Mouse (Mus musculus) E14TG2a.4 (cell line): ENCODE measurements around the gene Grb2.
A peak's percentile ranks its signal among the peaks of the same experiment; 100 is the strongest.

Source experiments
- H3K27me3 ChIP-seq: 2 replicates; pipeline ENCODE4 v1.6.1; 2014; ENCODE audit warnings: low read length, control low read depth; ENCODE audit not compliant: insufficient read depth
- H3K36me3 ChIP-seq: 2 replicates; pipeline ENCODE4 v1.6.1; 2014; ENCODE audit warnings: low read length, control low read depth; ENCODE audit not compliant: insufficient read depth
- H3K4me1 ChIP-seq: replicated peaks from 2 replicates; pipeline ENCODE4 v1.6.1; 2014; ENCODE audit warnings: low read depth, low read length, control low read depth
- H3K4me3 ChIP-seq: replicated peaks from 2 replicates; pipeline ENCODE4 v1.5.1; 2014; ENCODE audit warnings: mild to moderate bottlenecking, low read length
- H3K9me3 ChIP-seq: 2 replicates; pipeline ENCODE4 v1.6.1; 2014; ENCODE audit warnings: low read length, control low read depth
- CTCF ChIP-seq: conservative IDR thresholded peaks from 2 replicates; pipeline ENCODE4 v1.5.1; 2014; ENCODE audit warnings: low read length
- NANOG ChIP-seq: IDR thresholded peaks from 2 replicates; pipeline ENCODE4 v1.6.1; 2014; ENCODE audit warnings: borderline replicate concordance, low read length, mixed read lengths
- POU5F1 ChIP-seq: IDR thresholded peaks from 2 replicates; pipeline ENCODE4 v1.6.1; 2014; ENCODE audit warnings: low read length, borderline replicate concordance

Gene Grb2

GRCm38 (mm10) chr11:115640978-115641663 lies 67.3 kb downstream of the Grb2 start:
- no peak for TF ChIP-seq POU5F1
- TF ChIP-seq CTCF: no peak
- TF ChIP-seq NANOG: 0 out of 2 replicates have a peak, but pooled peaks have one; percentile 4
- Histone ChIP-seq H3K9me3 (no peaks in the 10 kb centered on the region), H3K36me3 (peaks cover 31% of the 10 kb centered on the region), H3K4me3 (peak overlapping the region; percentile 45), H3K27me3 (no peaks in the 10 kb centered on the region), H3K4me1 (peaks cover 91% of the 10 kb centered on the region)

GRCm38 (mm10) chr11:115640311-115640828 lies 68.0 kb downstream of the Grb2 start:
- H3K4me1 ChIP-seq: peaks cover 87% of the 10 kb centered on the region
- peaks cover 23% of the 10 kb centered on the region for H3K36me3 ChIP-seq
- H3K27me3 ChIP-seq: no peaks in the 10 kb centered on the region
- no peak overlapping the region for H3K4me3 ChIP-seq
- no peak for TF ChIP-seq NANOG
- no peak for TF ChIP-seq POU5F1
- TF ChIP-seq CTCF: no peak
- no peaks in the 10 kb centered on the region for H3K9me3 ChIP-seq

- peaks cover 87% of the 10 kb centered on the region for H3K4me1 ChIP-seq
- no peak for TF ChIP-seq NANOG
- no peak for TF ChIP-seq POU5F1
- TF ChIP-seq CTCF: no peak
- H3K4me3 ChIP-seq: peak overlapping the region; percentile 39; the same call in 1 of the 2 replicates
- peaks cover 15% of the 10 kb centered on the region; the same call in 1 of the 2 replicates for H3K36me3 ChIP-seq
- H3K27me3 ChIP-seq: no peaks in the 10 kb centered on the region
- no peaks in the 10 kb centered on the region for H3K9me3 ChIP-seq
Observed at GRCm38 (mm10) chr11:115639540-115639939, 68.9 kb downstream of the Grb2 start.

- TF ChIP-seq POU5F1 (no peak), CTCF (no peak), NANOG (peak; percentile 71; the same call in 1 of the 2 replicates)
- H3K4me3 ChIP-seq: peak overlapping the region; percentile 39; the same call in 1 of the 2 replicates
- H3K36me3 ChIP-seq: peaks cover 11% of the 10 kb centered on the region; the same call in 1 of the 2 replicates
- H3K9me3 ChIP-seq: no peaks in the 10 kb centered on the region
- no peaks in the 10 kb centered on the region for H3K27me3 ChIP-seq
- H3K4me1 ChIP-seq: peaks cover 87% of the 10 kb centered on the region
Observed at GRCm38 (mm10) chr11:115638498-115639409, 69.6 kb downstream of the Grb2 start.

GRCm38 (mm10) chr11:115636960-115637359 lies 71.4 kb downstream of the Grb2 start:
- Histone ChIP-seq H3K4me3 (no peak overlapping the region), H3K36me3 (0 out of 2 replicates have a peak, but pooled peaks cover 4% of the 10 kb centered on the region), H3K27me3 (no peaks in the 10 kb centered on the region), H3K9me3 (no peaks in the 10 kb centered on the region), H3K4me1 (peaks cover 85% of the 10 kb centered on the region)
- TF ChIP-seq POU5F1 (no peak), NANOG (no peak), CTCF (no peak)

- H3K4me1 ChIP-seq: peaks cover 86% of the 10 kb centered on the region
- no peaks in the 10 kb centered on the region for H3K9me3 ChIP-seq
- H3K36me3 ChIP-seq: no peaks in the 10 kb centered on the region
- no peak overlapping the region for H3K4me3 ChIP-seq
- TF ChIP-seq CTCF (no peak), POU5F1 (no peak), NANOG (no peak)
- no peaks in the 10 kb centered on the region for H3K27me3 ChIP-seq
Observed at GRCm38 (mm10) chr11:115635484-115635883, 72.9 kb downstream of the Grb2 start.

GRCm38 (mm10) chr11:115635041-115635440 lies 73.4 kb downstream of the Grb2 start:
- H3K9me3 ChIP-seq: no peaks in the 10 kb centered on the region
- H3K4me1 ChIP-seq: peaks cover 86% of the 10 kb centered on the region
- H3K36me3 ChIP-seq: no peaks in the 10 kb centered on the region
- TF ChIP-seq POU5F1: no peak
- 0 out of 2 replicates have a peak, but pooled peaks have one; percentile 8 for TF ChIP-seq CTCF
- H3K27me3 ChIP-seq: no peaks in the 10 kb centered on the region
- no peak overlapping the region for H3K4me3 ChIP-seq

GRCm38 (mm10) chr11:115634109-115634508 lies 74.3 kb downstream of the Grb2 start:
- TF ChIP-seq POU5F1: no peak
- no peak for TF ChIP-seq CTCF
- no peak for TF ChIP-seq NANOG
- peaks cover 83% of the 10 kb centered on the region for H3K4me1 ChIP-seq
- H3K27me3 ChIP-seq: no peaks in the 10 kb centered on the region
- H3K9me3 ChIP-seq: no peaks in the 10 kb centered on the region
- no peak overlapping the region for H3K4me3 ChIP-seq
- H3K36me3 ChIP-seq: no peaks in the 10 kb centered on the region
